Mouse (Mus musculus): ENCODE measurements around the gene Etnppl.

Gene Etnppl

GRCm38 (mm10) chr3:130617439-130617898 is at the start of gene Etnppl:
TSS of gene Etnppl (plus strand) at chr3:130617448.
- no peak for DNase-seq

GRCm38 (mm10) chr3:130568331-130569095 is 48.7 kb upstream of the Etnppl start:
- no peak for DNase-seq

DNA sequence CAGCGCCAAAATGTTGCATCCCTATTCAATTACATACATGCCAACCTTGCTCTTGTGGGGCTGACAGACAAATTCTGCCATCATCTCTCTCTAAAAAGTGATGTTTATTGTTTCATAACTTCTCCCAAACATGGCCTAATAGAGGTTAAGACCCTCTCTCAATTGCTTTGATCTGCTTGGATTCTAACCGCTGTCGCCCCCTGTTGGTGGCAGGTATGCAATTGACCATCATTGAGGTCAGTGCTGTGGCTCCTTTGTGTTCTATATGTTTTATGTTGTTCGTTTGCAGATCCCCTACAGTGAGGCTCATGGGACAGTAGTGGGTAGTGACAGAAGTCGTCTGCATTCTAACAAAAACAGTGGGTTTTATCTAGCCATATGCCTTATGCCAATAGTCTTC is 44.0 kb upstream of the Etnppl start:
- DNase-seq, result no peak

GRCm38 (mm10) chr3:130574652-130575051 is 42.6 kb upstream of the Etnppl start:
- peak; percentile 12 for DNase-seq

GRCm38 (mm10) chr3:130576683-130577082 is 40.6 kb upstream of the Etnppl start:
- no peak for DNase-seq

GRCm38 (mm10) chr3:130579501-130579900 is 37.7 kb upstream of the Etnppl start:
- DNase-seq, result no peak

- DNase-seq, result no peak
Measured at GRCm38 (mm10) chr3:130581577-130581976, 35.7 kb upstream of the Etnppl start.

DNA sequence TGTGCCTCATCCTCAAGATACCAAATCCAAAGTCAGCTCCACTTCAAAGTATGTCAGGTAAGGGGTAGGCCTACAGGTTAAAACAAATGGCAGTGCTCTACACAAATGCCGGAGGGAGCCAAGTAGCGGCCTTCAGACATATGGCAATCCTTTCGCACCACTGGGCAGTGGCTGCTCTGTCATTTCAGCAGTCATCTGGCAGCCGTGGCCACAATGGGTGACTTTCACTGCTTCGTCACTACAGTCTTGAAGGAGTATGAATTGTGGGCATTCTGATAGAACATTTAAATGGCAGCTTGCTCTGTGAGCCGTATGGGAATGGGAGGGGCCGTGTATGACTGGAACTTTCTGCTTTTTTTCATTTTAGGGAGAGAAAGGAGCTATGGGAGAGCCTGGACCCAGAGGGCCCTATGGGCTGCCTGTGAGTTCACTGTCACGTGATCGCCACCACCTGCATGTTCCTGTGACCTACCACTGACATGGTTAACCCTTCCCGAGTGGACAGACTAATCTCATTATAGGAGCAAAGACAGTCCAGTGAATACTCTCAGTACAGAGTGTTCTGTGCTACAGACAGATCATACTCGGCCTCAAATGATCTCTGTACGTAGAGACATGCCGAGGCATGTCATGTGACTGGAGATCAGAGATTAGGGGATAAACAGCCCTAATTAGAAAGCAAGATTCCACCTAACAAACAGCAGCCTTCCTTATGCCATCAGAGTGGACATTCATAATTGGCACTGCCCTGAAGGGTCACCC is 34.2 kb upstream of the Etnppl start:
- DNase-seq, result no peak

- DNase-seq, result no peak
Measured at GRCm38 (mm10) chr3:130584007-130584406, 33.2 kb upstream of the Etnppl start.

GRCm38 (mm10) chr3:130595050-130595449 is 22.2 kb upstream of the Etnppl start:
- DNase-seq, result no peak

DNA sequence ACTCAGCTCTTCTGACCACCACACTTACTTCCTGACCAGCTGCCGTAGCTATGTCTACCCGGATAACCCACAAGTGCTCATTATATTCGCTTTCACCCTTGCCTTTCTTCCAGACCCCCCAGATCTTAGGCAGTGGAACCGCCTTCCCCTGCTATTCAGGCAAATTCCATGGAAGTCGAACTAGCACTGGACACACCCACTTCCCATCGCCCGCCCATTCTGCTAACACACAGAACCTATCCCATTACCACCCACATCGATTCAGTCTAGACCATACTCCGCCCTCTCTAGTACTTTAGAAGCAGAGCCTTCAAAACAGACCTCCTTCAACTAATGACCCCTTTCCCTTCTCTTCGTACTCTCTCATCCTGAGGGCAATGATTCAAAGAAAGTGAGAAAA is 15.8 kb upstream of the Etnppl start:
- DNase-seq, result no peak

- no peak for DNase-seq
Measured at GRCm38 (mm10) chr3:130607924-130608323, 9.3 kb upstream of the Etnppl start.

GRCm38 (mm10) chr3:130614444-130614843 is 2.8 kb upstream of the Etnppl start:
- DNase-seq, result no peak

DNA sequence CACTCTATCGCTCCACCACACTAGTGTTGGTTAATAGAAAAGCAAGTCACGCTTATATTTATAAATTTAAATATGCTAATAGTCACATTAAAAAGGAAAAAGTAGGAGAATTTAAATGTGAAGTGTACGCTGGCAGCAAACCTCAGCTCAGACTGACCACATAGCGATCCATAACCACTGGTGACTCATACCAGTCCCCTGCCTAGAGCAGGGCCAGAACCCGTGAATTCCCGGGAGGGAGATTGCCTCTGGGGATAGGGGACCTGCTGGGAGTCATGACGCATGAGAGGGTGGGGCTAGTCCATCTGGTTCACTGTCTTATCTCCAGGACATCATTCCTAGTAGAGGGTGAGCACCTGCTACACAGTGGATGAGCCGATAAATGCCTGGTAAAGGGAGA is 1.6 kb upstream of the Etnppl start:
- DNase-seq, result no peak

DNA sequence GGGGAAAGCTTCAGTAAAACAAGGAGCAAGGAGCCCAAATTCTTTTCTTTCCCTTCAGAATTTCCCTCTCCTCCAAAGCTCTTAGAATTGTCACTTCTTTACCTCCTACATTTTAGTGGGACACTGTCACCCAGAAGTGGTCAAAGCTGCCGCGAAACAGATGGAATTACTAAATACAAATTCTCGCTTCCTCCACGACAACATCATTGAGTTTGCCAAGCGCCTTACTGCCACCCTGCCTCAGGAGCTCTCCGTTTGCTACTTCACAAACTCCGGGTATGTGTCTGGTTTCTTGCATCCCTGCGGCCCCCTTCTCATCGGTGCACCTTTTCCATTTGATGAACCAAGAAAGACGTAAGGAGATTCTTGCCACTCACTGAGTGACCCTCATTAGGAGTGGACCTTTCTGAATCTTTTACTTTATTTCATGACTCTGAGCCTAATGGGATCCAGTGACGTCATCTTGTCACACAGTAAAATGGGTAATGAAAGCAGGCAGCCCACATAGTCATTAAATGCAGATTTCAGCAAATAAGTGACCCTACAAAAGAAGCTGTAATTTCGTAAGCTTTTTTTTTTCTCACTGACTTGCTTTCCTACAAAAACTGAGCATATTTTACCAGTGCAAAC is 3.4 kb downstream of the Etnppl start:
- DNase-seq, result no peak

- no peak for DNase-seq
Measured at GRCm38 (mm10) chr3:130628358-130628757, 11.1 kb downstream of the Etnppl start.

DNA sequence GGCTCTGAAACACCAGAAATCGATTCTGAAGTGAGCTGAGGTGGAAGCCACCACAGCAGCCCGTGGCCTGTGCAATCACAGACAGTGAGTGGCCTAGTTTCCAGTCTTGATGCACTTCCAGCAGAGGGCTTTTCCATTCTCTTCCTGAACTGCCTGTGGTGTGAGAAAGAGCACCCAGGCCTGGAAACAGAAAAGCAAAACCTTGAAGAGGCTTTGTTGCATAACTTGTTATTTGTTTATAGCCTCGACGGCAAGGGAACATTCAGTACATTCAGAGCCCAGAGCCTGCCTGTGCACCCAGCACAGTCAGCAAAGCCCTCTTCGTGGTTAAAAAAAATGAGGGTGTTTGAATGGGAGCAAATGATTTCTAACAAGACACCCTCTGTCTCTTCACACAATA is 16.6 kb downstream of the Etnppl start:
- peak; percentile 24 for DNase-seq

DNA sequence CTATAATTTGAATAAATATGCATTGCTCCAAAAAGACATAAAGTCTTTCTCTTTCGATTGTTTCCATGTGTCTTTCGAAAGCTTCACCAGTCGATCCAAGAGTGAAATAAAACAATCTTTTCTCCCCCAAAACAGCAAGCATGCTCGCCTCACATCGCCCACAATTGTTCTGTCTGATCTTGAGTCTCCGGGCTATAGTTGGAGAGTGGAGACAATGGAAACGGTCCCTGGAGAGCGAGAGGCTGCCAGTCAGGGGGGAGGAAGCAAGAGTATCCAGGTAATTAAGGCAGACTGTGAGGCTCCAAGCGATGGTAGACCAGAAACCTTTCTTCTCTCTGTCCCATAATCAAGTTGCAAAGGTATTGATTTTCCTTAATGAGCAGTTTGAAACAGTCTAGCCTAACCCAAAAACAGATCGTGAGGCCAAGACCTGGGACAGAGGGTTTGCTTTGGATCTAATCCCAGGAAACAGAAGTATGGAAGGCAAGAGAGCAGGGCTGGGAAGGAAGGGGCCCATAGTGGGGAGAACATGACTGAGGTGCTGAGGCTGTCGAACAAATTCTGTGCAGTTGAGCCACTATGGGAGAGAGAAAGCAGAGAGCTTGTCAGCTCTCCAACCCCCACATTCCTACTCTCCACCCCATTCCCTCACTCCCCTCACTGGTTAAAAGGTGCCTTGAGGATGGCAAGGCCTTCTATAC is 29.0 kb downstream of the Etnppl start:
- DNase-seq, result no peak

DNA sequence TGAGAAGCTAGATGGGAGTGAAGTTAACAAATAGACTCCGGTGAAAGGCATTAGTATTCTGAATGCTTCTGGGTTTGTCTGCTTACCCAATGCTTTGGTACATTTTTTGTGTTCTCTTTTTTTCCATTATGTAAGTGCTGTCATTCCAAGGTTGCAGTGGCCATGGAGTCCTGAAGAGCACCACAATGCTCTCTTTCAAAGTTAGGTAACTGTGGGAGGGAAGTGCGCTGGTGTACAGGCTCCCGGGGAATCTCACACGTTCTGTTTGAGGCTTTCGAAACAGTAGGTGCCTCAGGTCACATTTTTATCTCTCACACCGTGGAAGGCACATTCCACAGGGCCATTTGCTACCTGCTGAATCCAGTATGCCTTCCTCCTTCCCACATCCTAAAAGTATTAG is 32.3 kb downstream of the Etnppl start:
- DNase-seq, result peak; percentile 3

GRCm38 (mm10) chr3:130660619-130661018 is 43.4 kb downstream of the Etnppl start:
- no peak for DNase-seq

DNA sequence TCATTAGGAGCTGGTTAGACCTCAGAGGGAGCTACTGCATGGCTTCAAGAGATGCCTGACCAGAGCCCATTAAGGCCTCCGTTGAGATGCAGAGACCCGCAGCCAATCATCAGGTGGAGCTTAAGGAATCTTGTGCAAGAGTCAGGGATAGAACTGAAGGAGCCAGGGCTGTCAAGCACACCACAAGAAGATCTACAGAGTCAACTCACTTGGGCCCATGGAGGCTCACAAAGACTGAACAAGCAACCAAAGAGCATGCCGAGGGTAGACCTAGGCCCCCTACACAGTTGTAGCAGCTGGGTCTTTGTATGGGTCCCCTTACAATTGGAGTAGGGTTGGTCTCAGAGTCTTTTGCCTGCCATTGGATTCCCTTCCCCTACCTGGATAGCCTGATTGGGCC is 45.2 kb downstream of the Etnppl start:
- no peak for DNase-seq

DNA sequence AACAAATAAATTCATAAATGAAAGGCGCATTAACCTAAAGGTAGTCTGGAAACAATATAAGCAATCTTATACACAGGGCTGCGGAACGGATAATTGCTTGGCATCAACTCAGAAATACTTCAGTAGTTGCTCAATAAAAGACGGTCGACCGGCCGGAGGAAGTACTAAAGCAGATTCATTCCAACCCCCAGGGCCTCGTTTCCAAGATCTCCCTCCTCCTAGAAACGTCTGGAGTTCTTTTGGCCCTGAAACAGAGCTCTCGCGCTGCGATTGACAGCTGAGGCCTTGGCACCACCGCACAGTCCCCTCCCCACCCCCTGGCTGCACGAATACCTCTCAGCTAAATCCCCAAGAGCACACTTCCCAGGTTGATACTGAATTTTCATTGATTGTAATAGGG is 54.0 kb downstream of the Etnppl start:
- DNase-seq, result no peak
